Mouse (Mus musculus): Measurements from ENCODE around the gene Bcar3.

Gene Bcar3

GRCm38 (mm10) chr3:122336030-122336429 lies 42.1 kb downstream of the Bcar3 start:
- DNase-seq (ENCODE audit: low spot score in 2 of 2), result no peak

- no peak for DNase-seq (ENCODE audit: low spot score in 2 of 2)
Observed at GRCm38 (mm10) chr3:122337992-122338391, 44.1 kb downstream of the Bcar3 start.

GRCm38 (mm10) chr3:122338897-122339296 lies 45.0 kb downstream of the Bcar3 start:
- no peak for DNase-seq (ENCODE audit: low spot score in 2 of 2)

- DNase-seq (ENCODE audit: low spot score in 2 of 2), result no peak
Observed at GRCm38 (mm10) chr3:122340135-122341068, 46.5 kb downstream of the Bcar3 start.

- DNase-seq (ENCODE audit: low spot score in 2 of 2), result no peak
Observed at GRCm38 (mm10) chr3:122343437-122343853, 49.5 kb downstream of the Bcar3 start.

GRCm38 (mm10) chr3:122344350-122344749 lies 50.4 kb downstream of the Bcar3 start:
- DNase-seq (ENCODE audit: low spot score in 2 of 2), result no peak

DNA sequence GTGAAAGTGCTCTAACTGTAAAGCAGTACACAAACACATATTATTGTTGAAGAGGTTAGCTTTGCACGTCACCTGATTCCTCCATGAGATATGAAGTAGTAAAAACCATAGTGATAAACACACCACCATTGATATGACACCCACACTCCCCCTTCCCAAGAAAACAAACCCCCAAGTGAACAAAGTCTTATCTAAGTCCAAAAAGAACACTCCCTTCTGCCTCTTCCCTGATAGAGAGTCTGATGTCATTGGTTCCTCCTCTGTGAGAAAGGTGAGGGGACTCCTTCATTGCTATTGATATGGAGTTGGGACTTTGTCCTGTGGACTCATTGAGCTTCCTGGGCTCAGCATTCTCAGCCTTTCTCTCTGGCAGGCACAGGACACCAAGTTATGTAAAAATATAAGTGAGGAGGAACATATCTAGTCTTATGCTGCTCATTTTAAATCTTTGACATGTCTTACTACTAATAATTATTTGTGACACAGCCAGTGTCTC lies 52.1 kb downstream of the Bcar3 start:
- no peak for DNase-seq (ENCODE audit: low spot score in 2 of 2)

- no peak for DNase-seq (ENCODE audit: low spot score in 2 of 2)
Observed at GRCm38 (mm10) chr3:122346600-122346999, 52.7 kb downstream of the Bcar3 start.

DNA sequence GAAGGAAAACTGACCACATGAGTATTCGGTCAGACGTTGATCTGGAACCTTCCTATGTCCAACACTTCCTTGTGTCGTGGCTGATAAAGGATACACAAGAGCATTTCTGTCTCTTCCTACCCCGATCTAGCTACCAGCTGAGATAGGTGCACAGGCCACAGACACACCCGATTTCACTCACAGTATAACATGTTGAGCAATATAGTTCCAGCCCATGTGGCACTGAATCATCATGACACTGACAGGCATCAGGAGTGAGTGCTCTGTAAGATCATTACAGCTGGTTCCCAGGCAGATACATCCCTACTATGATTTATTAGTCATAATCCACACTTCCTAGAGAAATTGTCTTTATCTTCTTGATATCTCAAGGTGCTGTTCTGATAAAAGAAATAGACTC lies 54.7 kb downstream of the Bcar3 start:
- DNase-seq (ENCODE audit: low spot score in 2 of 2), result no peak

GRCm38 (mm10) chr3:122352801-122353200 lies 58.9 kb downstream of the Bcar3 start:
- DNase-seq (ENCODE audit: low spot score in 2 of 2), result no peak

- no peak for DNase-seq (ENCODE audit: low spot score in 2 of 2)
Observed at GRCm38 (mm10) chr3:122359426-122359825, 65.5 kb downstream of the Bcar3 start.

DNA sequence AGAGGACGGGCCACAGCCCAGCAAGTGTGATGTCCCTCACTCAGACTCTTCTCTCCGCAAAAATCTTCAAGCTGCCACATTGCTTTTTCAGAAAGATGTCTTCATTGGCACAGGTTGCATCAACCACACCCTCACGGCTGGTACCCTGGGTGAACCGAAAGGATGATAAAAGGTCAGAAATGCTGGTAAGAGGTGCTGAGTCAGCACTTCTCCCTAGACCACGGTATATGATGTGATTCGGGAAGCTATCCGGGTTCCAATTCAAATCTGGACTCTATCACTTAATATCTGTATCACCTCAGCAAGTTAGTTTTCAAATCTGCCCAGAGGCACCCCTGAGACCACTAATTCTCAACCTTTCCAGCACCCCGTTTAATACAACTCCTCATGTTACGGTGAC lies 66.0 kb downstream of the Bcar3 start:
- DNase-seq (ENCODE audit: low spot score in 2 of 2), result no peak

DNA sequence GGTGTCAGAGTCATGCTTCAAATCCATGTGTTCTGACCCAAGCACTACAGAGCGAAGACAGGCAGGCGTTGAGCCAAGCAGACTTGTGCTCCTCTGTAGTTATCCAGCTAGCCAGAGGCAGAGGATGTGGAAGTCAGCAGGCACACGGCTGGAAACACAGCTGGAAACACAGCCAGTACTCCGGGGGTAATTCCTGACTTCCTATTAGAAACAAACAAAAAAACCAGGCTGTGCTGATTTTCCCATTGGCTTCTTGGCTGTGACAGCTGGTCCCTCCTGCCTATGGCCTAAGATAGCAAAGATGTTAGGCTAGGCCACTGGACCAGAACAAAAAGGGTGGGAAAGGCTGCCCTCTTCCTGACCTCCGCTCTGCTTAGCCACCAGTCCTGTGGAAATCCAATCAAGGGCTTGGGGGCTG lies 66.8 kb downstream of the Bcar3 start:
- DNase-seq (ENCODE audit: low spot score in 2 of 2), result no peak

DNA sequence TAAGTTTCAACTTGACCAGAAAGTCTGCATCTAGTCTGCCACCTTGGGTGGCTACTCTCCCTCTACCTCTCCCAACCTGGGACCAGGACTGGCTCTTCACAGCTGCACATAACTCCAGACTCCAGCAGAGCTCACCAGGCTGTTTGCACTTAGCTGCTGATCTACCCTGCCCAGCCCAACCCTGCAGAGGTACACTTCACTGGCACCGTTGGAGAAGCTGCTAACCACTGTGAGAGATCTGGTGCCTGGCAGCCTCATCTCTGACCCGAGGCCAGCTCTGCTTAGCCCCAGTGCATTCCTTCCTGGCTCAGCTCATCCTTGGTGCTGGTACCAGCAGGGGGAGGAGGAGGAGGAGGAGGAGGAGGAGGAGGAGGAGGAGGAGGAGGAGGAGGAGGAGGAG lies 68.8 kb downstream of the Bcar3 start:
- DNase-seq (ENCODE audit: low spot score in 2 of 2), result peak; percentile 31 to 42

- DNase-seq (ENCODE audit: low spot score in 2 of 2), result no peak
Observed at GRCm38 (mm10) chr3:122364565-122364964, 70.6 kb downstream of the Bcar3 start.

DNA sequence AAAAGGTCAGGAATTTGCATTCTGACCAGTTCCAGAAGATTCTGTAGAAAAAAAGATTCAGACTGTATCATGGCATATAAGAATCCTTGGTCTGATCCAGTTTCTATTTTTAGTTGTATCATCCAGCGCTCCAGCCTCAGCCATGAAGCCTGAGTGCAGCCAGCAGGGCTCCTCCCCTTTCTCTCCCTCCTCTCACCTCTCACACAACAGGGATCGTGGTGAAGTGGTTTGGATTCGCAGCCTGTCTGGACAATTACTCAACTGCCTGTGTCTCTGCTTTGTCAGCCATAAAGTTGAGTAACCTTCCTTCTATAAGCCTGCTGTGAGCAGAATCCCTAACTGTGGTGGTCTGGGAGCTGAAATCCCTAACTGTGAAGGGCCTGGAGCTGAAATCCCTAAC lies 71.4 kb downstream of the Bcar3 start:
- DNase-seq (ENCODE audit: low spot score in 2 of 2), result peak in 1 of 2 experiments; percentile 55

- DNase-seq (ENCODE audit: low spot score in 2 of 2), result no peak
Observed at GRCm38 (mm10) chr3:122371646-122372341, 77.9 kb downstream of the Bcar3 start.

GRCm38 (mm10) chr3:122372617-122373016 lies 78.7 kb downstream of the Bcar3 start:
- DNase-seq (ENCODE audit: low spot score in 2 of 2), result no peak

GRCm38 (mm10) chr3:122376011-122376410 lies 82.1 kb downstream of the Bcar3 start:
- no peak for DNase-seq (ENCODE audit: low spot score in 2 of 2)

- no peak for DNase-seq (ENCODE audit: low spot score in 2 of 2)
Observed at GRCm38 (mm10) chr3:122376412-122376831, 82.5 kb downstream of the Bcar3 start.

DNA sequence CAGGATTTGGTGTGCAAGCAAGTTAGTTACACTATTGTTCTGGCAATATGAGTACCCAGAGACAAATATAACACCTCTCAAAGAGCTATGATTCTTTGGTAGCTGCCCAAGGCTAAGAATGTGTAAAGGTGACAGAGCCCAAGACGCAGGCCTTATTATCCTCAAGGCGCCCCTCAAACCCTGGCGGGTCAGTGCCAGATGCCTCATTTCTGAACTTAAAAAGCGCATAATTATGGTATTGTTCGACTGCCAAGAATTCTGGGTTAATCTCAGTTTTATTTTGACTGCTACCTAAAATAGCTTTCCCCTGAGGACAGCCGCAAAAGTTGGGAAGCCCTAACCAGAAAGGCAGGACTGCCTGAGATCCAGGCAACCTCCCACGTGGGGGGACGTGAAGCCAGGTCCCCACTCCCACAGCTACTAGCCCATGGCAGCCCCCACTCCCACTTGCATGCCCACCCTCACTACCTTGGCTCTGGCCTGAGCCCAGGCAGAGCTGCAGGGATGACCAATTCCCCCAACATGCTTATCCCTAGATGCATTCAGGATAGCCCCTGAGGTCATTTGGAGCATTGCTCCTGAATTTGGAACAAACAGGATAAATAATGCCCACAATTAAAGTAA lies 83.0 kb downstream of the Bcar3 start:
- no peak for DNase-seq (ENCODE audit: low spot score in 2 of 2)

DNA sequence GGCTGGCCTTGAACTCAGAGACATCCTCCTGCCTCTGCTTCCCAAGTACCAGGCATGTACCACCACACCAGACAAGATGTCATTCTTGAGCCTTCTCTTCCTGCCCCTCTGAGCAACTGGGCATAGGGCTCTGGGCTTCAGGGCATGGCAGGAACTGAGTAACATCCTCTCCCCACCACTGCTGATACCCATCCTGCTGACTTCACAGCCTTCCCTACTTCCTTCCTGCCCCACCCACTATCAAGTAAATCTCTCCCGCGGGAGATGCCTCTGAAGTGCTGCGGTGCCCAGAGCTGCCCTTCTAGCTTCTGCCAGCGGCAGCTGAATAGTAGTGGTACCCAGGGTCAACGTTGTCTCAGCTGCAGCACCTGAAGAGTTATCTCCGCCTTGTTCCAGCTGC lies 84.7 kb downstream of the Bcar3 start:
- DNase-seq (ENCODE audit: low spot score in 2 of 2), result no peak

Measured in urinary bladder, adult 18-20 months (tissue).